Mouse (Mus musculus): ENCODE measurements around the gene Dpp8.
"Not testable (repeated sequence)": the region's sequence is repeated elsewhere in the genome, so short reads cannot be mapped to it uniquely, and the experiment has no call there.

DNA sequence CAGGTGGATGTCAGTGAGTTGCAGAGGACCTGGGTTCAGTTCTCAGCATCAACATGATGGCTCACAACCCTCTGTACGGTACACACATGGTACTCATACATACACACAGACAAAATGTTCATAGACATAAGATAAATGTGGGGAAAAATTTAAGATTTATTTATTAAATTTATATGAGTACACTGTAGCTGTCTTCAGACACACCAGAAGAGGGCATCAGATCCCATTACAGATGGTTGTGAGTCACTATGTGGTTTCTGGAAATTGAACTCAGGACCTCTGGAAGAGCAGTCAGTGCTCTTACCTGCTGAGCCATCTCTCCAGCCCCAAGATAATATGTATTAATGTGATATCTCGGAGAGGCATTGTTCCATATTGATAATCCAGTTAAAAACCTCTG is 47.9 kb downstream of the Dpp8 start:
- TF ChIP-seq EP300, POLR2A (IDR thresholded peaks at IDR 0.05; ENCODE audit: insufficient read depth, low read depth, low read length): not testable (repeated sequence)
- TF ChIP-seq CTCF (IDR thresholded peaks at IDR 0.05), result peak; percentile 37
